Mouse (Mus musculus): Measurements from ENCODE around the gene Tas2r126. TPM values are rescaled to one million over a fixed set of nuclear protein-coding genes. Genes with fewer than 3 reads are reported as not detected.

The Tas2r126 gene
- polyA plus RNA-seq, 1 experiment from 2014 or later = not detected

Other genes starting within 250 kb of the Tas2r126 start
- not detected in 2 replicates for gene Tas2r144, start 219.2 kb upstream of the Tas2r126 start, polyA plus RNA-seq (2015; fragmentation: Nextera tagmentation; extraction: Ambion mirVana)
- gene Gstk1, start 188.6 kb upstream of the Tas2r126 start, polyA plus RNA-seq (2015; fragmentation: Nextera tagmentation; extraction: Ambion mirVana) = 11.0 and 12.0 TPM in 2 replicates
- gene Tmem139, start 172.6 kb upstream of the Tas2r126 start, polyA plus RNA-seq (2015; fragmentation: Nextera tagmentation; extraction: Ambion mirVana) = 0.18 and 0.26 TPM in 2 replicates
- 32.0 and 35.9 TPM in 2 replicates for gene Casp2, start 169.6 kb upstream of the Tas2r126 start, polyA plus RNA-seq (2015; fragmentation: Nextera tagmentation; extraction: Ambion mirVana)
- gene Clcn1, start 147.8 kb upstream of the Tas2r126 start, polyA plus RNA-seq (2015; fragmentation: Nextera tagmentation; extraction: Ambion mirVana) = 0.94 and 1.5 TPM in 2 replicates
- gene Fam131b, start 109.9 kb upstream of the Tas2r126 start, polyA plus RNA-seq (2015; fragmentation: Nextera tagmentation; extraction: Ambion mirVana) = 6.5 and 7.5 TPM in 2 replicates
- gene Zyx, start 84.9 kb upstream of the Tas2r126 start, polyA plus RNA-seq (2015; fragmentation: Nextera tagmentation; extraction: Ambion mirVana) = 50.2 and 63.0 TPM in 2 replicates
- 0.29 and 0.56 TPM in 2 replicates for gene Epha1, start 61.3 kb upstream of the Tas2r126 start, polyA plus RNA-seq (2015; fragmentation: Nextera tagmentation; extraction: Ambion mirVana)
- gene Tas2r143, start 34.3 kb upstream of the Tas2r126 start, polyA plus RNA-seq (2015; fragmentation: Nextera tagmentation; extraction: Ambion mirVana) = not detected in 2 replicates
- gene Tas2r135, start 29.1 kb upstream of the Tas2r126 start, polyA plus RNA-seq (2015; fragmentation: Nextera tagmentation; extraction: Ambion mirVana) = not detected in 2 replicates
- gene Olfr458, start 30.7 kb downstream of the Tas2r126 start, polyA plus RNA-seq (2015; fragmentation: Nextera tagmentation; extraction: Ambion mirVana) = 0.12 TPM in 1 of 2 replicates, not detected in the other
- not detected in 2 replicates for gene Olfr457, start 41.8 kb downstream of the Tas2r126 start, polyA plus RNA-seq (2015; fragmentation: Nextera tagmentation; extraction: Ambion mirVana)
- not detected in 2 replicates for gene Olfr456, start 52.7 kb downstream of the Tas2r126 start, polyA plus RNA-seq (2015; fragmentation: Nextera tagmentation; extraction: Ambion mirVana)
- gene Olfr455, start 113.1 kb downstream of the Tas2r126 start, polyA plus RNA-seq (2015; fragmentation: Nextera tagmentation; extraction: Ambion mirVana) = not detected in 2 replicates
- gene Tcaf3, start 163.2 kb downstream of the Tas2r126 start, polyA plus RNA-seq (2015; fragmentation: Nextera tagmentation; extraction: Ambion mirVana) = not detected in 2 replicates
- gene Tcaf2, start 210.7 kb downstream of the Tas2r126 start, polyA plus RNA-seq (2015; fragmentation: Nextera tagmentation; extraction: Ambion mirVana) = 2.4 and 3.1 TPM in 2 replicates